Mouse (Mus musculus) inflammation-experienced regulatory T-cells, adult 6 months (primary cell): ENCODE data around the gene Fbxw7. TPM values are rescaled to one million over a fixed set of nuclear protein-coding genes. Genes with fewer than 3 reads are reported as not detected.

Source experiments
- polyA plus RNA-seq, 3 experiments: library from polyadenylated mRNA; unstranded; fragments of 100-300 nt; shearing (Covaris generic); gene quantifications; one replicate each; pipeline ENCODE4 v1.2.1; 2017

The Fbxw7 gene
- polyA plus RNA-seq, 3 experiments from 2014 or later: 17.0 to 21.0 (median 17.2) TPM

Other genes starting within 250 kb of the Fbxw7 start
- gene Arfip1, start 232.6 kb upstream of the Fbxw7 start, polyA plus RNA-seq: 10 to 100 TPM; 39.9 to 47.8 (median 42.4) TPM
- not detected for gene Tigd4, start 221.7 kb upstream of the Fbxw7 start, polyA plus RNA-seq
- gene Tmem154, start 149.1 kb upstream of the Fbxw7 start, polyA plus RNA-seq: 100 to 1,000 TPM; 108 to 140 (median 136) TPM